In genomic region chr7:142371398-142371767, GRCm38 (mm10) we compare ENCODE assay signal across 8 mouse cellular contexts. TPM values are rescaled to one million over a fixed set of nuclear protein-coding genes. Genes with fewer than 3 reads are reported as not detected.
DNase-seq lines count a peak whose midpoint lies in the region; ATAC-seq lines count a peak whose summit lies in the region.

No protein-coding gene starts in this region.

- no peaks in the 10 kb centered on the region for H3K4me1 ChIP-seq in hindbrain, embryonic 11.5 days (replicated peaks; ENCODE audit: control insufficient read depth, insufficient read depth, low read length)
- no peaks in the 10 kb centered on the region for H3K4me1 ChIP-seq in limb, embryonic 11.5 days (ENCODE audit: control insufficient read depth, insufficient read depth, low read length)
- H3K4me1 ChIP-seq in neural tube, embryonic 13.5 days (replicated peaks) = peaks cover 10% of the 10 kb centered on the region; the same call in 1 of the 2 replicates

- no peaks in the 10 kb centered on the region; the same call in 1 of the 2 replicates for H3K36me3 ChIP-seq in hindbrain, embryonic 11.5 days (ENCODE audit: control insufficient read depth, insufficient read depth, low read length)
- H3K36me3 ChIP-seq in limb, embryonic 11.5 days (ENCODE audit: control insufficient read depth, insufficient read depth, low read length) = no peaks in the 10 kb centered on the region; the same call in 1 of the 2 replicates
- H3K36me3 ChIP-seq in neural tube, embryonic 13.5 days = peaks cover 19% of the 10 kb centered on the region

- H3K9me3 ChIP-seq in hindbrain, embryonic 11.5 days (ENCODE audit: control insufficient read depth, low read length) = no peaks in the 10 kb centered on the region
- H3K9me3 ChIP-seq in limb, embryonic 11.5 days (ENCODE audit: control insufficient read depth, low read length) = no peaks in the 10 kb centered on the region
- no peaks in the 10 kb centered on the region for H3K9me3 ChIP-seq in neural tube, embryonic 13.5 days

- no peak overlapping the region for H3K27ac ChIP-seq in hindbrain, embryonic 11.5 days (ENCODE audit: low read depth, low read length)
- no peak overlapping the region for H3K27ac ChIP-seq in limb, embryonic 11.5 days (replicated peaks; ENCODE audit: low read depth, low read length)
- no peak overlapping the region for H3K27ac ChIP-seq in neural tube, embryonic 13.5 days (replicated peaks)

- no peak for ATAC-seq in hindbrain, embryonic 11.5 days (ENCODE audit: low FRiP score)
- ATAC-seq in limb, embryonic 11.5 days (ENCODE audit: insufficient number of reproducible peaks, low FRiP score, low TSS enrichment, low read depth) = no peak
- ATAC-seq in neural tube, embryonic 13.5 days (ENCODE audit: low read depth) = no peak

- WGBS in hindbrain, embryonic 11.5 days = 33% methylated on average over 11 of the region's 11 CpGs
- 29% methylated on average over 11 of the region's 11 CpGs for WGBS in limb, embryonic 11.5 days
- WGBS in neural tube, embryonic 13.5 days = 27% methylated on average over 11 of the region's 11 CpGs

- peak; percentile 59 to 80 for DNase-seq in left cerebral cortex, adult 18-20 months (ENCODE audit: low spot score in 2 of 2)
- DNase-seq in left cerebral cortex, adult 11 months (ENCODE audit: low spot score) = no peak
- DNase-seq in cerebellum, postnatal 25 days = peak; percentile 75 to 76
- DNase-seq in hindbrain, embryonic 11.5 days (ENCODE audit: low spot score) = no peak
- DNase-seq in limb, embryonic 11.5 days (ENCODE audit: low spot score) = no peak
- DNase-seq in spleen, postnatal 10 days (ENCODE audit: low spot score in 2 of 2) = no peak
- DNase-seq in ovary, postnatal 10 days (ENCODE audit: low spot score) = no peak

- H3K27me3 ChIP-seq in hindbrain, embryonic 11.5 days (ENCODE audit: control insufficient read depth, insufficient read depth, low read length) = peaks cover 30% of the 10 kb centered on the region
- H3K27me3 ChIP-seq in limb, embryonic 11.5 days (ENCODE audit: control insufficient read depth, insufficient read depth, low read length) = peaks cover 32% of the 10 kb centered on the region
- peaks cover 67% of the 10 kb centered on the region for H3K27me3 ChIP-seq in neural tube, embryonic 13.5 days

- peak overlapping the region; percentile 45 for H3K4me2 ChIP-seq in hindbrain, embryonic 11.5 days (replicated peaks; ENCODE audit: low read depth, low read length)
- peak overlapping the region; percentile 59 for H3K4me2 ChIP-seq in limb, embryonic 11.5 days (ENCODE audit: low read depth, severe bottlenecking)
- H3K4me2 ChIP-seq in neural tube, embryonic 13.5 days = peak overlapping the region; percentile 61

- H3K4me3 ChIP-seq in hindbrain, embryonic 11.5 days (ENCODE audit: low read depth, low read length) = no peak overlapping the region
- peak overlapping the region; percentile 20 for H3K4me3 ChIP-seq in limb, embryonic 11.5 days (ENCODE audit: low read depth, low read length)
- H3K4me3 ChIP-seq in neural tube, embryonic 13.5 days = peak overlapping the region; percentile 38

- no peak overlapping the region for H3K9ac ChIP-seq in hindbrain, embryonic 11.5 days (ENCODE audit: low read depth, low read length)
- no peak overlapping the region for H3K9ac ChIP-seq in limb, embryonic 11.5 days (ENCODE audit: low read length)
- H3K9ac ChIP-seq in neural tube, embryonic 13.5 days = no peak overlapping the region

RNA-seq across cellular contexts. Expression of gene Ifitm10, which starts 2.2 kb away (rescaled TPM):
- total RNA-seq in left cerebral cortex, adult 18-20 months (2021) = 10 to 100 TPM; 35.2 to 38.2 TPM
- polyA plus RNA-seq in hindbrain, embryonic 11.5 days (2014; fragmentation: Nextera tagmentation; extraction: Ambion mirVana) = 0.39 and 0.47 TPM in 2 replicates
- 0.27 and 0.72 TPM in 2 replicates for polyA plus RNA-seq in limb, embryonic 11.5 days (2014; fragmentation: Nextera tagmentation; extraction: Ambion mirVana)
- 2.5 and 3.0 TPM in 2 replicates for polyA plus RNA-seq in neural tube, embryonic 13.5 days (2015; fragmentation: Nextera tagmentation; extraction: Ambion mirVana)

RNA-seq across cellular contexts. Expression of gene Gm49369, which starts 11.1 kb away (rescaled TPM):
- 1 to 10 TPM in 1 of 2 experiments, not detected in 1; 6.0 TPM for total RNA-seq in left cerebral cortex, adult 18-20 months (2021)
- polyA plus RNA-seq in hindbrain, embryonic 11.5 days (2014; fragmentation: Nextera tagmentation; extraction: Ambion mirVana) = not detected in 2 replicates
- polyA plus RNA-seq in limb, embryonic 11.5 days (2014; fragmentation: Nextera tagmentation; extraction: Ambion mirVana) = 0.79 TPM in 1 of 2 replicates, not detected in the other
- polyA plus RNA-seq in neural tube, embryonic 13.5 days (2015; fragmentation: Nextera tagmentation; extraction: Ambion mirVana) = 1.9 TPM in 1 of 2 replicates, not detected in the other

RNA-seq across cellular contexts. Expression of gene Ctsd, which starts 16.5 kb away (rescaled TPM):
- 100 to 1,000 TPM; 307 to 342 TPM for total RNA-seq in left cerebral cortex, adult 18-20 months (2021)
- polyA plus RNA-seq in hindbrain, embryonic 11.5 days (2014; fragmentation: Nextera tagmentation; extraction: Ambion mirVana) = 168 and 200 TPM in 2 replicates
- polyA plus RNA-seq in limb, embryonic 11.5 days (2014; fragmentation: Nextera tagmentation; extraction: Ambion mirVana) = 133 and 139 TPM in 2 replicates
- polyA plus RNA-seq in neural tube, embryonic 13.5 days (2015; fragmentation: Nextera tagmentation; extraction: Ambion mirVana) = 282 and 288 TPM in 2 replicates

Comparison
In these comparisons a context has a peak if more than half of its experiments do, and no peak if none do; other contexts are left out.
1. DNase-seq: peak in left cerebral cortex, adult 18-20 months (2 of 2) and cerebellum, postnatal 25 days (2 of 2); none in left cerebral cortex, adult 11 months (single experiment), hindbrain, embryonic 11.5 days (single experiment), limb, embryonic 11.5 days (single experiment), spleen, postnatal 10 days (0 of 2) and ovary, postnatal 10 days (single experiment).
2. Peak in every context shown above with its lines, with median percentiles within 50 percentile points of each other: H3K4me2 ChIP-seq.